Mouse (Mus musculus) urinary bladder, postnatal 10 days (tissue): ENCODE measurements around the gene Ttc13.
A peak's percentile ranks its signal among the peaks of the same experiment; 100 is the strongest.

Experiments
- DNase-seq: peaks from one replicate; pipeline ENCODE4 v3.0.0; 2022; ENCODE audit warnings: low spot score

The Ttc13 gene

GRCm38 (mm10) chr8:124721862-124722515 lies at the start of gene Ttc13, which contains the start of gene Arv1:
Gene Ttc13 (minus strand): TSS chr8:124721983.
Gene Arv1 (plus strand): TSS chr8:124722139.
- DNase-seq, result peak; percentile 81

- DNase-seq, result no peak
Observed at GRCm38 (mm10) chr8:124763061-124763460, 41.3 kb upstream of the Ttc13 start.

- DNase-seq, result no peak
Observed at GRCm38 (mm10) chr8:124758544-124758943, 36.8 kb upstream of the Ttc13 start.

- DNase-seq, result no peak
Observed at GRCm38 (mm10) chr8:124756601-124757000, 34.8 kb upstream of the Ttc13 start.

GRCm38 (mm10) chr8:124756153-124756552 lies 34.4 kb upstream of the Ttc13 start:
- no peak for DNase-seq

- DNase-seq, result no peak
Observed at GRCm38 (mm10) chr8:124755481-124755880, 33.7 kb upstream of the Ttc13 start.

GRCm38 (mm10) chr8:124754792-124755190 lies 33.0 kb upstream of the Ttc13 start:
- DNase-seq, result no peak

GRCm38 (mm10) chr8:124754101-124754791 lies 32.5 kb upstream of the Ttc13 start:
- DNase-seq, result no peak

- DNase-seq, result no peak
Observed at GRCm38 (mm10) chr8:124752325-124752862, 30.6 kb upstream of the Ttc13 start.

- DNase-seq, result no peak
Observed at GRCm38 (mm10) chr8:124751709-124752173, 30.0 kb upstream of the Ttc13 start, which contains the start of gene Fam89a. Gene Fam89a (minus strand): TSS chr8:124751832.

- DNase-seq, result no peak
Observed at GRCm38 (mm10) chr8:124751191-124751590, 29.4 kb upstream of the Ttc13 start.

- DNase-seq, result no peak
Observed at GRCm38 (mm10) chr8:124746661-124747060, 24.9 kb upstream of the Ttc13 start.

GRCm38 (mm10) chr8:124739268-124739667 lies 17.5 kb upstream of the Ttc13 start:
- no peak for DNase-seq

GRCm38 (mm10) chr8:124735371-124735911 lies 13.7 kb upstream of the Ttc13 start:
- no peak for DNase-seq

- no peak for DNase-seq
Observed at GRCm38 (mm10) chr8:124732828-124733227, 11.0 kb upstream of the Ttc13 start.

GRCm38 (mm10) chr8:124724301-124724700 lies 2.5 kb upstream of the Ttc13 start:
- DNase-seq, result no peak

- no peak for DNase-seq
Observed at GRCm38 (mm10) chr8:124720938-124721861, 583 bp downstream of the Ttc13 start.

- DNase-seq, result no peak
Observed at GRCm38 (mm10) chr8:124720133-124720532, 1.6 kb downstream of the Ttc13 start.

- no peak for DNase-seq
Observed at GRCm38 (mm10) chr8:124715736-124716135, 6.0 kb downstream of the Ttc13 start.

- no peak for DNase-seq
Observed at GRCm38 (mm10) chr8:124713207-124713606, 8.6 kb downstream of the Ttc13 start.

- no peak for DNase-seq
Observed at GRCm38 (mm10) chr8:124705823-124706222, 16.0 kb downstream of the Ttc13 start.

- DNase-seq, result no peak
Observed at GRCm38 (mm10) chr8:124704376-124704775, 17.4 kb downstream of the Ttc13 start.
